Mouse (Mus musculus): ENCODE results near the gene Adra1d.

Gene Adra1d

DNA sequence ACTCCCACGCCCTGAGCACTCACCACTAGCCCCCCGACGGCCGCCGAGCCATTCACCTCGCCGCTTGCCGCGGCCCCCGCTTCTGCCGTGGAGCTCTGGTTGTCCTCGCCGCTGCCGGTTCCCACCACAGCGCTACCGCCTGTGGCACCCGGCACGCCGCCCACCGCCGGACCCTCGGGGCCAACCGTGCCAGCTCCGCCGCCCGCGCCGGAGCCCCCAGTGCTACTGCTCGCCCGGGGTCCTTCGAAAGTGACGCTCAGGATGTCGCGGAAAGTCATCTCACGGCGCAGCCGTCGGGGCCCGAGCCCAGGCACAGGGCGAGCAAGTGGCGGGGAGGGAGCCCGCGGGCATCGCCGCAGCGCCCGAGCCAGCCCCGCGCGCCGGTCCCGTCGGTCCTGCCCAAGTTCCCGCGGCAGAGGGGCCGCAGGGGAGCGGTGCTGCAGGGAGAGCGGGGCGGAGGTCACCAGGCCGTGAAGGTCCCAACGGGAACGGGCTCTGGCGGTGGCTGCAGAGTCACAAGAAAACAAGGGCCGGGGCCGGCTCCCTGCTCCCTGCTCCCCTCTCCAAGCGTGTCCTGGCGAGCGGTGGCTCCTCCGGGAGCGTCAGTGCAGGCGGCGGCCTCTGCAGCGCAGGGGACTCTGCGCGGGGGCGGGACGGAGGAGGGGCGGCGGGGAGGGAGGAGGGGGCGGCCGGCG is at the start of gene Adra1d:
TSS of gene Adra1d (minus strand) at position 393 of the 695 bp plus-strand sequence.
- peak in 1 of 2 experiments; percentile 60 for DNase-seq (ENCODE audit: low spot score in 2 of 2)

DNA sequence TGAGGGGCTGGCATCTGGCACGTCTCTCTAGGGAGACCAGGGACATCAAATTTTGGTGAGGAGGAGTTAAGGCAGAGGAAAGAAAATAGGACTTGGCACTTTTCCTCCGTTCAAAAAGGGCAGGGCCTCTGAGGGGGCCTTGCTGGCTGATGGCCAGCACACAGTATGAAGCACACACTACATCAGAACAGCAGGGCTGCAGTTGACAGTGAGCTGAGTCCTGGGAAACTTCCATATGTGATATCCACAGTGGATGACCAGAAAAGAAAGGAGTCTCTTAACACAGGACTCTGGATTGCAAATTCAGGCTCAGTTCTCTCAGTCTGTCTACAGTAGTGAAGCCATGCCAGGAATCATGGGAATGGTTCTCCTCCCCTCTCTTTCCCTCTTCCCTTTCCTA is 39.8 kb upstream of the Adra1d start:
- DNase-seq (ENCODE audit: low spot score in 2 of 2) = no peak

DNA sequence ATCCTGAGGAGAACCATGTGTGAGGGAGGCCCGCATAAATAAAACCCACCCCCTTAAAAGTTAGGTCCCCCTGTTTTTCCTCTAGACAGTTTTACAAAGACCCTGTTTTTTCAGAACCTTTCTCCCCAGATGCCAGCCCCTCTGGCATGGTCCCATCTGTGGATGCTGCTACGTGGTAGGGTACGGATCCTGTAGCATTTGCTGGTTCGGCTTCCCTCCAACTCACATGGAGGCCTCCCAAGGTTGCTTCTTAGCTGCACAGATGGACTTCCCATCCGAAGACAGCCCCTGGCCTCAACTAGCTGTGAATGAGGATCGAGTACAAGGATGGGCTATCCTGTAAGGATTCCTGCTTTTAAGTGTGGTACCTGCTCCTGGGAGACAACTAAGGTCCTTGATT is 32.8 kb upstream of the Adra1d start:
- peak in 1 of 2 experiments; percentile 34 for DNase-seq (ENCODE audit: low spot score in 2 of 2)

DNA sequence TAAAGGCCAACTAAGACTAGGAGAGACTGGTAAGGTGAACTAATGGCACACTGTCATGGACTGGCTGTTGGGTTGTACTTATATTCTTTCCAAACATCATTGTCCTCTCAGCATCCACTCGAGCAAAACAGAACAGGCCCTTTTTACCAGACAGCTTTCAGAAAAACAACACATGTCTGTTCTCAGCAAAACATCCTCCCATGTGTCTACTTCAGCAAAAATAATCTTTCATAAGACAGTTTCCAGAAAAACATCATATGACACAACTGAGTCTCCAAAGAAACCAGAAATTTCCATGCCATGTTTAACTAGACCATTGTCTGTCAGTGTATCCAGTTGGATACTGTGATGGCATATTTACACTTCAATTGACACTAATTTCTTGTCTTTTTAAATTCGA is 25.4 kb upstream of the Adra1d start:
- no peak for DNase-seq (ENCODE audit: low spot score in 2 of 2)

DNA sequence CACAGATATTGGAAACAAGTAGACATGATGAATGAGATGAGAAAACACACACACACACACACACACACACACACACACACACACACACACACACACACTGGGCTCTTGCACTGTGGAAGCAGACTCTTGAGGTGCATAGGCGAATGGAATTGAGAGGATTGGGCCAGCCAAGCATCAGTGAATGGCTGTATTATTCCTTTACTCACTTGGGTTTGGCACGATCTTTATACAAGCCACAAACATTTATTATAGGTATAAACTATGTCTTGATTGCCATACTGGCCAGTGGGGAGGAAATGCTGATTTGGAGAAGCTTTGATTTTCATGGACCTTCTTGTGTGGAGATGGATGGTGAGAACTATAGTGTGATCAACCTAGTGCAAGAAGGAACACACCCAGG is 19.4 kb upstream of the Adra1d start:
- DNase-seq (ENCODE audit: low spot score in 2 of 2) = no peak

DNA sequence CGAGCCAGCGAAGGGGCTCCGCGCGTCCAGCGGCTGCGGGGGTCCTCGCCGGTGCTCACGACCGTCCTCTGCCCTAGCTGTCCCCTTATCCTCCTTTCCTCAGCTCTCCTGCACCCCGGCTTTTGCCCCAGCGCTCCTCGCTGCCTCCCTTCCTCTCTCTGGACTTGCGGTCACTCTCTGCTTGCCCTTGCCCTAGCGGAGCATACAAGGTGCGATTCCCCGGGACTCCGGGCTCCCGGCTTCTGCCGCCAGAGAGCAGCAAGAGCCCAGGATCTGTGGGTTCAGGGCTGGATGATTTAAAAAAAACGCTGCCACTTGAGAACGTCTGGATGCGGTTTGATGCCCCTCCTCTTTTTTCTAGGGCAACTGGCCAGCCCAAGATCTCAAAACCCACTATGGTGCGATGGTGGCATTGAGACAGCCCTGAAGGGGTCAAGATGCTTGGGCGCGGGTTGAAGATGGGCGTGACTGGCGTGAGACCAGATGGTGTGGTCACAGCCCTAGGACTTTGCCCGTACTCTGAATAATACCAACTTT is 571 bp upstream of the Adra1d start:
- peak; percentile 52 to 76 for DNase-seq (ENCODE audit: low spot score in 2 of 2)

DNA sequence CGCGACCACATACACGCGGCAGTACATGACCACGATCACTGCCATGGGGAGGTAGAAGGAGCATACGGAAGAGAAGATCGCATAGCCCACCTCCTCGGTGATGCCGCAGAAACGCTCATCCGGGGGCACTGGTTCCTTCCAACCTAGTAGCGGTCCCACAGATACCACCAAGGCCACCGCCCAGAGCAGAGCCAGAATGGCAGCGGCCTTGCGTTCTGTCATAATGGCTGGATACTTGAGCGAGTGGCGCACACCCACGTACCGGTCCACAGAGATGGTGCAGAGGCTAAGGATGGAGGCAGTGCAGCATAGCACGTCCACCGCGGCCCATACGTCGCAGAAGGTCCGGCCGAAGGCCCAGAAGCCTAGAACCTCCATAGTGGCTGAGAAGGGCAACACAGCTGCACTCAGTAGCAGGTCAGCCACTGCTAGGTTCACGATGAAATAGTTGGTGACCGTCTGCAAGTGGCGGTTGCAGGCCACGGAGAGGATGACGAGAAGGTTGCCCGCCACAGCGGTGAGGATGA is 676 bp downstream of the Adra1d start:
- DNase-seq (ENCODE audit: low spot score in 2 of 2) = no peak

DNA sequence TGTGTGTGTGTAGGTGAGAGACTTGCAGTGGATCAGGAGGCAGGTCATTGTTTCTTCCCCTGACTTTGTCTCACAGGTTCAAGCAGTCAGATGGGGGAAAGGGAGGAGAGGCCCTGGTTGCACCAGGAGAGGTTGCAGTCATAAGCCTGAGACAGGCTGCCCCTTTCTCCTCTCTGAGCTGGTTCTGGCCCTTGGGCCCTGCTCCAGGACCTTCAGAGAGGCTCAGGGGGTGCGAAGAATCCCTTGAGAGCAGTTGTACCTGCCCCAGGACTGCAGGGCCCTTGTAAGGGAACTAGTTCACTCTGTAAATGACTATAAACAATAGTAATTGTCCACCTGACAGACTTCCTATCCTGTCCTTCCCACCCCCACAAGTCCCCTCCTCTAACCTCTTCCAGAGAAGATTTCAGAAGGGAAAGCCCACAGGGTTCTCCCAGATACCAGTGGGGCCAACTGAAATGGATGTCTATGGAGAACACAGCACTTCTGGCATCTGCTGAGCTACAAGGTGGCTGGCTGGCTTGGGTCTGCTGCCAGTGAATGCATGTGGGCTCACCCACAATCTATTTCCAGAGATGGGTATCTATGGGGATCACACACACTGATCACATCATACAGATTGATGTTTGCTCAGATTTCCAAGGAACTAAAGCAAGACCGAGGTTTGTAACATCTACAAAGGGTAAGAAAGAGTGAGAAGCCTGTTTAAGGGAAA is 1.7 kb downstream of the Adra1d start:
- no peak for DNase-seq (ENCODE audit: low spot score in 2 of 2)

DNA sequence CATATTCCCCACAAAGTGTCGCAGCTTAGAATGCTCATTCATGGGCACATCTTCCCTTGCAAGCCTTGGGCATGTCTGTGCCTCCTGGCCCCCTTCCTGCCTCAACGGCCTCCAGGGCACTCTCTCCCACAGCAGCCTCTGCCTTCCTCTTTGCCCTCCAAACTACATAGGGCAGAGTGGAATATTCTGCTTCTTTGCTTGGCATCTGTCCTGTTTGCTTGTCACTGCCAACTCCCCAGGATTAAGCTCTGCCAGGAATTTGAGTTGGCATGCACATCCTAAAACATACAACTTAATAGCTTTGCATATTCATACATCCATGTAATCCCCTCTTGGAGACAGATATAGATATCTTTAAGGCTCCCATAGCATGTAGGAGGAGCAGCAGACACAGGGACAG is 4.2 kb downstream of the Adra1d start:
- no peak for DNase-seq (ENCODE audit: low spot score in 2 of 2)

DNA sequence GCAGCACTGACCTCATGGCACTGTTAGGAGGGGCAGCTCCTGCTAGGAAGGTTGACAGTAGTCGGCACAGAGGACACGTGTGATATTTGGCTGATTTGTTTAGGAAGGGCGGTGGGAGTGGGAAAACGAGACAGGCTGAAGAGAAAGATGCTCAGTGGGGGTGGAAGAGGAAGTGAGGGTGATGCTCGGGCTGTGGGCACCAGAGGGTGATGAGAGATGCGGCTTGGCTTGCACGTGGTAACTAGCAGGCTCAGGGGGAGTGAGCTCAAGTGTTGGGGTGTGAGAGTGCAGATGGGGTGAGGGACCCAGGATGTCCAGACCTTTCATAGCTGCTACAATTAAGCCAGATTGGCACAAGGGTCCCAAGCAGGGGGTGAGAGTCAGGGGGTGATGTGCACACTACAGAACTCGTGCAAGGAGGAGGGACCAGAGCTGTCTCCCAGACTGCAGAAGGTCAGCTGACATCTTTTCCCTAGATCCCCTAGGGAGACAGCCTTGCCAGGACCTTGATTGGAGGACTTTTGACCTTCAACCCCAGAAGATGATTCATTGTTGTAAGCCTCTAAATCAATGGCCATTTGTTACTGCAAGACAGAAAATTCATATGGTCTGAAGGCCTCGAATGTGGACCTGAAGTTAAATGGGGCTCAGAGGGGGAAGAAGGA is 9.2 kb downstream of the Adra1d start:
- DNase-seq (ENCODE audit: low spot score in 2 of 2) = no peak

DNA sequence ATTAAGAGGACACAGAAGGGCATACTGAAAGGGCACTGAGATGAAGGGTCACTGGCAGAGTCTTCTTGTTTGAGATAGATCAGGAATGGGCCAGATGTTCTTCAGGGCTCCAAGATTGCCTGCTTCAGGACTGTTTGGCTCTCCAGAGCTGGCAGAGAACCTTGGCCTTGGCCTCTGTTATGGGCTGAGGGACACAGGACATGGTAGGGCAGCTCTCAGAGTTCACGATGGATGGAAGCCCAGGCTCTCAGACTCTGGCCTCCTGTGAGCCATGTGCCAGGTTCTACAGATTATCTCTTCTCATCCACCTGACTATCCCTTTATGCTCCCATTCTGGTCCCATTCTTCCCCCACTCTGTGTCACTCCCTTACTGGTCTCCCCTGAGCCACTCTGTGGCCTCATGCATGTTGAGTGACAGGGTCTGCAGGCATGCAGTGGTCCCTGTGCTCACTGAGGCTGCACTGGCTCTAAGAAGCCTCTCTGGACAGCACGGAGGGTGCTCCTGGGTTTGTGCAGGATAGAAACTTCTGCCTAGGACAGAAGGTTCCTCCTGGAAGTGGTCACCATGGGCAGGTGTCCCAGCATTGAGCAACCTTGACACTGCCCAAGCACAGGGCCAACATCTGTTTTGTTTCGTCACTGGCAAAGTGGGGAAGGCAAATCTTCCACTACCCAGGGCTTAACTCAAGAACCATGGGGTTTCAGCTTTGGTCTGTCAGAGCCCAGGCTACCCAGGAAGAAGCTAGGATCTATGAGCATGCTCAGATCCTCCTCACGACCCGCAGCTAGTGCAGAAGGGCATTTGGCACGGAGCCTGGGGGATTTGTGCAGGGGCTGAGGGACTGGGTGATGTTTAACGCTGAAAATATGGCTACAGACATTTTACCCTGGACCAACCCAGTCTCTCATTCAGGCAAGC is 10.1 kb downstream of the Adra1d start:
- DNase-seq (ENCODE audit: low spot score in 2 of 2) = no peak

DNA sequence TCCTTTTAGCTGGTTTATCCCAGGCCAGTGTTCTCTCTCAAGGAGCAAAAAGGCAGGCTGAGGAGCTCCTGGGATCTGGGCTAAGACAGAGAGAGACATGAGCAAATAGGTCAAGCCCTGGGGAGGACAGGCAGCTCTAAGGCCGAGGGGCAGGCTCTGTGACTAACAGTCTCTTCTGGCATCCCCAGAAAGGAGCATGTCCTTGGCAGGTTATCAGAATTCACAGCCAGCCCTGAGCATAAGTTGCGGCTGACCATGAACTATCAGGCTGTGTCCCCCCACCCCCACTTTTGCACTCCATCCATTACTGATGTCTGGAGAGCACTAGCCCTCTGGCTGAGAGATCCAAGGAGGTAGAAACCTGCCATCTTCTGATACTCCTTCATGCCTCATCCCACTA is 11.2 kb downstream of the Adra1d start:
- DNase-seq (ENCODE audit: low spot score in 2 of 2) = no peak

DNA sequence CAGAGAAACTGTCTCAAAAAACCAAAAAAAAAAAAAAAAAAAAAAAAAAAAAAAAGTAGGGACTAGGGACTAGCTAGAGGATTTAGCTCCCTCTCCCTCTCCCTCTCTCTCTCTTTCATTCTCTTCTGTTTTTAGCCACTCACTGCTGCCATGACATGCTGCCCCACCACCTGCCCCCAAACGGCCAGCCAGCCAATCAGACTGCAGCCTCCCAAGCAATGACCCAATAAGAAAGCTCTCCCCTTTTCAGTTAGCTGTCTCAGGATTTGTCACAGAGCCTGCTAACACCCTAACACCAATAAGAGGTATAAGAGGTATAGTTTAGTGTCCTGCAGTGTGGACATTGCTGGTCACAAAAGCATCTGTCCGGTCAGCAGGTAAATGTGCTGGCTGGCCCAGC is 11.6 kb downstream of the Adra1d start:
- DNase-seq (ENCODE audit: low spot score in 2 of 2) = no peak

DNA sequence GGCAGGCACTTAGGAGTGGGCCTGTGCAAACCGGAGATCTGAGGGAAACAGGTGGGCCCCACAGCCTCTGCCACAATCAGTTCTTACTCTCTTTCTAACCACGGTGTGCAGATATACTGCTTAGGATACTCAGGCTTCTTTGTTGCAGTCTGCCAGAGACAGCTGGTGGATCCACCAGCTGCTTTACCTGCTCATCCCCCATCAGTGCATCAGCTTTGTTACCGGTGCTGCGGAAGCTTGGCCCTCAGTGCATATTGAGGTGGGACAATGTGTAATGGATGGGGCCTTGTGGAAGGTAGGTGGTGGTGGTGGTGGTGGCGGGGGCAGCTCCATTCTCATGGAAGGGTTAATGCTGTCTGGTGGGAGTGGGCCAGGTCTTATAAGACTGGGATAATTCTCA is 13.0 kb downstream of the Adra1d start:
- DNase-seq (ENCODE audit: low spot score in 2 of 2) = no peak

DNA sequence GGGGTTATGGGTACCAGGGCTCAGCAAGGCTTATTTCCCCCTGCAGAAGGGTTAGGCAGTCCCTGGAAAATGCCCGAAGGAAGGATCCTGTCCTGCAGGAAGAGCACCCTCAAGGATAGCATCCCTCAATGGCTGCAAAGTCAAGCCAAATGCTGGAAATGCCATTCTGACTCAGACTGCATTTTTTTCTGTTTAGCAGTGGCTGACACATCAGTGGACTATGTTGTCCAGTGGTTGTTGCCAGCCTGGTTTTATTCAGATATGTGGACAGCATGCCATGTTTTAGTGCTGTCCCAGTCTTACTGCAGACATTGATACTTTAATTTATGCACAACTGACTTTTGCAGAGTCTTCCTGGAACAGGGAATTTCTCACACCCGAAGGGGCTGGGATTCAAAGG is 13.8 kb downstream of the Adra1d start:
- DNase-seq (ENCODE audit: low spot score in 2 of 2) = no peak

DNA sequence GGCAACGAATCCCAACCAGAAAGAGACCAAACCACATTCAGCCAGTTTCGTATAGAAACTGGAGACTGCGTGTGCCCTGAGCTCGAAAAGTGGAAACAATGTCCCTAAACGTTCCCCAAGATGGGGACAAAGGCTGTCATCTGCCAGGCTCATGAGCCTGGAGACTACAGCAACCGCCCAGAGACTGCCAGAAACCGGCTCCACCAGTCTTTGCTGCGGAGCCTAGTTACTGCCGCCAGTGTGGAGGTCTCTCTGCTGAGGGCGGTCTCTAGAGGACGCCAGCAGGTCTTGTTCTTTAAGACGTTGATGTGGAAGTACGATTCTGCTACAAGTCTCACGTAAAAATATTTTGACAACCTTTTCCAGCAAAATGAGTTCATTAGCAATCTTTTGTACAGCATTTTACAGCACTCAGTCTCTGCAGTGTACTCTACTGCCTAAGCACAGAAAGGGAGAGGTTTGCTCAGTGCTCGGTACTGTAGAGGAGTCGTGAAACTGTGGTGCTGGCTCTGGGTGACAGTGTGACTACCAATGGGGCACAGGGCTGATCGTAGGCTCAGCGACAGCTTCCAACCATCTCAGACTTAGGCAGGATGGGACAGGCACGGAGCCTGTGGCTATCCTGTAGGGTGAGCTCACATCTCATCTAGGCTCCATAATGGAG is 15.2 kb downstream of the Adra1d start:
- no peak for DNase-seq (ENCODE audit: low spot score in 2 of 2)

DNA sequence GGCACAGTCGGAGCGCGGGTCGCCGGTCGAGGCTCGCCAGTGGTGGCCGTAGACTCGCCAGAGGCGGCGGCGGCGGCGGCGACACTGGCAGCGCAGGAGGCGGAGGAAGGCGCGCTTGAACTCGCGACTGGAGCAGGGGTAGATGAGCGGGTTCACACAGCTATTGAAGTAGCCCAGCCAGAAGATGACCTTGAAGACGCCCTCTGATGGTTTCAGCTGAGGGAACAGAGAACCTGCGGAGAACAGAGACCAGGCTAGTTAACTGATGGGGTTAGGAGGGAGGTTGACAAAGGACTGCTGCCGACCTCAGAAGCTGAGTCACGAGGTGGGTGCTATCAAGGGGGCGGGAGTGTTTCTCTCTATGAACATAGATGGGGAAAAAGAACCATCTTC is 15.8 kb downstream of the Adra1d start:
- DNase-seq (ENCODE audit: low spot score in 2 of 2) = no peak

DNA sequence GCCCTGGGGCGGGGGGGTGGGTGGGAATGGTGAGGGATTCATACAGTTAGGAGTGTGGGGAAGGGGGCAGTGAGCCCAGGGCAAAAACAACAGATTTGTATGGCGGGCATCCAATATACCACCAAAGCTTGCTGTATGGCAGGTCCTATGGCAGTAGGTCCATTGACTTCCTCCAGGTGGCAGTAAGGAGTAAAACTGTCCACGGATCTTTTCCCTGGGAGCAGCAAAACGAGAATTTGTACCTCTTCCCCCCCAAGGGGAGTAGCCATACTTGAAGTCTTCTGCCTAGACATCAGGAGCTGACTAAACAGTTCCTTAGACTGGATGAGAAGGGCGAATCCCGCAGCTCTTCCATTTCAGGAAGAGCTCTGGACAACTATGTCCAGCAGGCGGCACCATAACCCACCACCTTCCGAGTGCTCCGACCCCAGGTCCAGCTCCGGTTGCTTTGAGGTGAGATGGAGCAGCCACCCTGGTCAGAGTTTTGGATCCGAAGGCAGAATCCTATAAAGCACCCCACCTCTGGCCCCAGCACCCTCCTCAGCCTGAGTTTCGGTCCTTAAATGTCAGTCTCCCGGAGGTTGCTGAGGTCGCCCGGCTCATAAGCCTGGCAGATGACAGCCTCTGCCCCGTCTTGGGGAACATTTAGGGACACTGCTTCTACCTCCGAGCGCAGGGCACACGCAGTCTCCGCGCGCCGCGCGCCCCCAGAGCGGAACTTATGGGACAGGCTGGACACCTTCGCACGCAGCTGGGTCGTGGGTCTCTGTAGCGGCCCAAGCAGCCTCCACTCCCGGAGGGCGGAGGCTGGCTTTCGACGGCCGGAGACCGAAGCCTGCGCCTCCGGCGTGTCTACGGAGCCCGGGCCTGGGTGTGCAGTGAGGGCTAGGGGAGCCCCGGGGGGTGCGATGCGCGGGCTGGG is 16.4 kb downstream of the Adra1d start:
- DNase-seq (ENCODE audit: low spot score in 2 of 2) = peak; percentile 32 to 67

DNA sequence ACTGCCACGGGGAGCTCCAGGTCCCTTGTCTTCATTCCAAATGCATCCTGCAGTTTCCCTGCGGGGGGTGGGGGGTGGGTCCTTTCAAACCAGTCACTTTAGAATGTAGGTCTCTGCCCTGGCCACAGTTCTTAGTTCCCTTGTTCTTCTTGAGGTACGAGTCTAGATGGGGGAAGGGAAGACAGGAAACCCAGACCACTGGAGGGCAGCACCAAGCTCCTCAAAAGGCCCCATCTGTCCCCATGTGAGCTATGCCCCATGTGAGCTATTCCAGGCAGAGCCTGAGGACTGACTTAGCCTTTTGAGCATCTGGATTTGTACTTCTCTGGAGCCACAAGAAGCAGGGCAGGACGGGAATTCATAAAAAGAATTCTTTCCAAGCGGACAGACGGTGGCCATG is 19.6 kb downstream of the Adra1d start:
- DNase-seq (ENCODE audit: low spot score in 2 of 2) = no peak

DNA sequence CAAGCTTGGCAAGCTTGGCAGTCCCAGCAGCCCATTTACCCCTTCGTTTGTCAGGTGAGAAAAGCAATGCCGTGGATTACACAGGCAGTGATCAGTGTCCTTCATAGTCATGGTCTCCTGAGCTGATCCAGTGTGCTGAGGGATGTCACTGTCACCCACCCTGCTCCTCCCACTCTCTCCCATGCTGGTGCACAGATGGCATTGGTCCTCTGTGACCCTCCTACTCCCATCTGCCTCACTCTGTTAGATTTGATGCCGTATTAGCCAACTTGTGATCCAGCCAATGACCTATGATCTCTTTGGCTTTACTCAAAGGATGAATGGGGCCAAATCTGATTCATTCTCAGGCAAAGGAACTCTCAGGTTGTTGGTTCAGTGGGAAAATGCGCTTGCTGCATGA is 20.4 kb downstream of the Adra1d start:
- DNase-seq (ENCODE audit: low spot score in 2 of 2) = no peak
